Mouse (Mus musculus) forebrain, embryonic 13.5 days (tissue): ENCODE results near the gene Ifitm3. TPM values are rescaled to one million over a fixed set of nuclear protein-coding genes. Genes with fewer than 3 reads are reported as not detected.

Source experiments
- ATAC-seq: fragments of 200-750 bp; cut with Nextera tagmentation; 2 replicates; pipeline ENCODE4 v1.8.0; 2017
- H3K27ac ChIP-seq: fragments of 300-500 bp; sonication (generic); 2 replicates; pipeline ENCODE4 v1.5.1; 2015; ENCODE audit warnings: inconsistent platforms, mild to moderate bottlenecking, moderate library complexity
- H3K27me3 ChIP-seq: fragments of 300-500 bp; sonication (generic); 2 replicates; pipeline ENCODE4 v1.6.1; 2015; ENCODE audit warnings: mild to moderate bottlenecking, inconsistent platforms
- H3K36me3 ChIP-seq: fragments of 300-500 bp; sonication (generic); 2 replicates; pipeline ENCODE4 v1.6.1; 2015; ENCODE audit warnings: mild to moderate bottlenecking, inconsistent platforms; ENCODE audit not compliant: poor library complexity, severe bottlenecking
- H3K4me1 ChIP-seq: fragments of 300-500 bp; sonication (generic); 2 replicates; pipeline ENCODE4 v1.6.1; 2015; ENCODE audit warnings: inconsistent platforms
- H3K4me2 ChIP-seq: fragments of 300-500 bp; sonication (generic); 2 replicates; pipeline ENCODE4 v1.6.1; 2015; ENCODE audit warnings: inconsistent platforms, mild to moderate bottlenecking, moderate library complexity
- H3K4me3 ChIP-seq: fragments of 300-500 bp; sonication (generic); 2 replicates; pipeline ENCODE4 v1.5.1; 2015; ENCODE audit warnings: mild to moderate bottlenecking, inconsistent platforms
- H3K9ac ChIP-seq: fragments of 300-500 bp; sonication (generic); 2 replicates; pipeline ENCODE4 v1.6.1; 2015; ENCODE audit warnings: mild to moderate bottlenecking, inconsistent platforms
- H3K9me3 ChIP-seq: fragments of 300-500 bp; sonication (generic); replicated peaks from 2 replicates; pipeline ENCODE4 v1.6.1; 2016; ENCODE audit warnings: inconsistent platforms
- WGBS: fragments of 180-500 bp; shearing (Covaris S2); methylation state at CpG from one replicate; pipeline ENCODE4 v1.1.7; 2015; 5-methylcytosine and 5-hydroxymethylcytosine counted together
- polyA plus RNA-seq: library from polyadenylated mRNA; unstranded; fragments of >200 nt; fragmentation: Nextera tagmentation; extraction: Ambion mirVana; gene quantifications from 2 replicates; pipeline ENCODE4 v1.2.1, GENCODE M21; 2015

Ifitm3 gene
- polyA plus RNA-seq, 1 experiment from 2014 or later: 18.1 TPM

DNA sequence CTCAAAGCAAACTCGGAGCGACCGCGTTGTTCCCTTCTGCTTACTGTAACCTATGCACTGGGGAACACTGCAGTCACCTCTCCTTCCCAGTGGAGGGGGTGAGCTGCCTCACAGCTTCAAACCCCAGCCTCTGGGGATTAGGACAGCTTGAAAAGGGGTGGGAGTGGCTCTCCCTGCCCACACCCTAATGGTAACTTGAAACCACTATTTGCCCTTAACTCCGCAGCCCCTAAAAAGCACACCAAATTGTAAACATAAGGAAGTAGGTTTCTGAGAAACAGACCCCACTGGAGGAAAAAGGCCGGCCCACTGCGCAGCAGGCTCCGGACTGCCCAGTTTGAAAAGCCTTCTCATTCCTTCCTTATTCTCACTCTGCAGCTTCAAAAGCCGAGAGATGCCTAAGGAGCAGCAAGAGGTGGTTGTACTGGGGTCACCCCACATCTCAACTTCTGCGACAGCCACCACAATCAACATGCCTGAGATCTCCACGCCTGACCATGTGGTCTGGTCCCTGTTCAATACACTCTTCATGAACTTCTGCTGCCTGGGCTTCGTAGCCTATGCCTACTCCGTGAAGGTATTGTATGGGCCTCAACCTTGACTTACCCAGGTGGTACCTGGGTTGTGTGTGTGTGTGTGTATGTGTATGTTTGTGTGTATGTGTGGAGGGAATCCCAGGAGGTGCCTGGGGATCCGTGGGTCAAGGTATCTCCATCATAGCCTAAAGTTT lies 42.5 kb downstream of the Ifitm3 start:
- H3K36me3 ChIP-seq: no peaks in the 10 kb centered on the region
- H3K4me2 ChIP-seq: no peak overlapping the region
- no peak for ATAC-seq
- 7% methylated on average over 14 of the region's 14 CpGs for WGBS
- no peaks in the 10 kb centered on the region for H3K9me3 ChIP-seq
- peaks cover 8% of the 10 kb centered on the region; the same call in 1 of the 2 replicates for H3K4me1 ChIP-seq
- peaks cover 7% of the 10 kb centered on the region; the same call in 1 of the 2 replicates for H3K27me3 ChIP-seq
- H3K27ac ChIP-seq: no peak overlapping the region
- H3K9ac ChIP-seq: no peak overlapping the region
- H3K4me3 ChIP-seq: no peak overlapping the region

GRCm38 (mm10) chr7:140966921-140967320 lies 43.6 kb downstream of the Ifitm3 start, which contains the start of gene Ifitm1:
Gene Ifitm1 (plus strand): TSS chr7:140967221.
- H3K9ac ChIP-seq: no peak within 1 kb of the TSS
- 81% methylated on average over 4 of the region's 4 CpGs for WGBS
- no peak within 1 kb of the TSS for H3K4me2 ChIP-seq
- no peak within 1 kb of the TSS for H3K27ac ChIP-seq
- ATAC-seq: no peak
- peaks cover 7% of the 10 kb centered on the region; the same call in 1 of the 2 replicates for H3K27me3 ChIP-seq
- H3K4me1 ChIP-seq: peaks cover 11% of the 10 kb centered on the region; the same call in 1 of the 2 replicates
- no peaks in the 10 kb centered on the region for H3K9me3 ChIP-seq
- no peak within 1 kb of the TSS for H3K4me3 ChIP-seq
- H3K36me3 ChIP-seq: no peaks in the 10 kb centered on the region

GRCm38 (mm10) chr7:140962733-140963132 lies 47.8 kb downstream of the Ifitm3 start:
- Histone ChIP-seq H3K36me3 (no peaks in the 10 kb centered on the region), H3K4me1 (peaks cover 18% of the 10 kb centered on the region), H3K4me3 (no peak overlapping the region), H3K27ac (no peak overlapping the region), H3K9ac (no peak overlapping the region), H3K4me2 (no peak overlapping the region), H3K9me3 (no peaks in the 10 kb centered on the region), H3K27me3 (peaks cover 5% of the 10 kb centered on the region; the same call in 1 of the 2 replicates)
- 33% methylated on average over 2 of the region's 2 CpGs for WGBS
- ATAC-seq: no peak

- Histone ChIP-seq H3K4me3 (no peak overlapping the region), H3K27ac (no peak overlapping the region), H3K4me1 (peaks cover 17% of the 10 kb centered on the region), H3K9ac (no peak overlapping the region), H3K36me3 (no peaks in the 10 kb centered on the region), H3K9me3 (no peaks in the 10 kb centered on the region), H3K27me3 (peaks cover 5% of the 10 kb centered on the region; the same call in 1 of the 2 replicates), H3K4me2 (no peak overlapping the region)
- WGBS: 64% methylated on average over 2 of the region's 2 CpGs
- no peak for ATAC-seq
Observed at GRCm38 (mm10) chr7:140961416-140961815, 49.2 kb downstream of the Ifitm3 start.

DNA sequence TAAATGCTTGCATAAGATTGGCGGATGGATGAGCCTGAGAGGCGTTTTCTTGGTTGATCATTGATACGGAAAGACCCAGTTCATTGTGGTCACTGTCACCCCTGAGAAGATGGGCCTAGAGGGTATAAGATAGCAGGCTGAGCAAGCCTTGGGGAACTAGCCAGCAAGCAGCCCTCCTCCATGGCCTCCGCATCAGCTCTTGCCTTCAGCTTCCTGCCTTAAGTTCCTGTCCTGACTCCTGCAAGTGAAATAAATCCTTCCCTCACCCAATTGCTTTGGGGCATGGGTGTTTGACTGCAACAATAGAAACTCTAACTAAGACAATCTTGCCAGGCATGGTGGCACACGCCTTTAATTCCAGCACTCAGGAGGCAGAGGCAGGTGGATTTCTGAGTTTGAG lies 50.5 kb downstream of the Ifitm3 start:
- Histone ChIP-seq H3K36me3 (no peaks in the 10 kb centered on the region), H3K9me3 (no peaks in the 10 kb centered on the region), H3K4me3 (no peak overlapping the region), H3K4me2 (no peak overlapping the region), H3K27ac (no peak overlapping the region), H3K4me1 (peaks cover 24% of the 10 kb centered on the region), H3K9ac (no peak overlapping the region), H3K27me3 (peaks cover 5% of the 10 kb centered on the region; the same call in 1 of the 2 replicates)
- WGBS: 36% methylated on average over 5 of the region's 5 CpGs
- no peak for ATAC-seq

Other genes starting within 250 kb of the Ifitm3 start
- not detected in 2 replicates for gene Cyp2e1, start 247.0 kb downstream of the Ifitm3 start, polyA plus RNA-seq
- 0.28 TPM in 1 of 2 replicates, not detected in the other for gene Syce1, start 222.9 kb downstream of the Ifitm3 start, polyA plus RNA-seq
- 8.7 and 10.6 TPM in 2 replicates for gene Zfp941, start 188.6 kb downstream of the Ifitm3 start, polyA plus RNA-seq
- gene Urah, start 175.8 kb downstream of the Ifitm3 start, polyA plus RNA-seq: not detected in 2 replicates
- gene Scgb1c1, start 165.2 kb downstream of the Ifitm3 start, polyA plus RNA-seq: not detected in 2 replicates
- not detected in 2 replicates for gene Odf3, start 163.0 kb downstream of the Ifitm3 start, polyA plus RNA-seq
- not detected in 2 replicates for gene Gm45785, start 154.4 kb downstream of the Ifitm3 start, polyA plus RNA-seq
- gene Ric8a, start 153.8 kb downstream of the Ifitm3 start, polyA plus RNA-seq: 65.7 and 80.4 TPM in 2 replicates
- 34.6 and 38.7 TPM in 2 replicates for gene Bet1l, start 153.2 kb downstream of the Ifitm3 start, polyA plus RNA-seq
- 310 and 318 TPM in 2 replicates for gene Psmd13, start 128.8 kb downstream of the Ifitm3 start, polyA plus RNA-seq
- 29.4 and 31.0 TPM in 2 replicates for gene Sirt3, start 128.5 kb downstream of the Ifitm3 start, polyA plus RNA-seq
- gene Cox8b, start 110.3 kb downstream of the Ifitm3 start, polyA plus RNA-seq: not detected in 2 replicates
- gene Nlrp6, start 89.9 kb downstream of the Ifitm3 start, polyA plus RNA-seq: 0.22 and 0.28 TPM in 2 replicates
- gene Pgghg, start 69.4 kb downstream of the Ifitm3 start, polyA plus RNA-seq: 8.2 and 9.4 TPM in 2 replicates
- 0.45 and 0.64 TPM in 2 replicates for gene Ifitm5, start 60.5 kb downstream of the Ifitm3 start, polyA plus RNA-seq
- gene Gm45717, start 54.8 kb downstream of the Ifitm3 start, polyA plus RNA-seq: not detected in 2 replicates
- gene Ifitm2, start 54.8 kb downstream of the Ifitm3 start, polyA plus RNA-seq: 147 and 153 TPM in 2 replicates
- 2.7 and 4.8 TPM in 2 replicates for gene Ifitm1, start 43.5 kb downstream of the Ifitm3 start, polyA plus RNA-seq
- gene Ifitm6, start 7.2 kb upstream of the Ifitm3 start, polyA plus RNA-seq: not detected in 2 replicates
- not detected in 2 replicates for gene Gm17387, start 18.4 kb upstream of the Ifitm3 start, polyA plus RNA-seq
- 33.0 and 34.7 TPM in 2 replicates for gene B4galnt4, start 50.3 kb upstream of the Ifitm3 start, polyA plus RNA-seq
- 0.25 TPM in 1 of 2 replicates, not detected in the other for gene Pkp3, start 67.4 kb upstream of the Ifitm3 start, polyA plus RNA-seq
- gene Sigirr, start 89.8 kb upstream of the Ifitm3 start, polyA plus RNA-seq: 1.5 and 1.7 TPM in 2 replicates
- 0.13 TPM in 1 of 2 replicates, not detected in the other for gene Ano9, start 107.0 kb upstream of the Ifitm3 start, polyA plus RNA-seq
- 61.1 and 69.5 TPM in 2 replicates for gene Ptdss2, start 111.6 kb upstream of the Ifitm3 start, polyA plus RNA-seq
- 40.7 and 45.2 TPM in 2 replicates for gene Rnh1, start 162.1 kb upstream of the Ifitm3 start, polyA plus RNA-seq
- gene Hras, start 183.2 kb upstream of the Ifitm3 start, polyA plus RNA-seq: 67.2 and 73.9 TPM in 2 replicates
- 12.6 and 17.3 TPM in 2 replicates for gene Lrrc56, start 183.4 kb upstream of the Ifitm3 start, polyA plus RNA-seq
- 2.1 and 2.3 TPM in 2 replicates for gene Lmntd2, start 203.3 kb upstream of the Ifitm3 start, polyA plus RNA-seq
- gene Rassf7, start 205.1 kb upstream of the Ifitm3 start, polyA plus RNA-seq: 29.4 and 33.8 TPM in 2 replicates
- gene Phrf1, start 218.0 kb upstream of the Ifitm3 start, polyA plus RNA-seq: 82.4 and 91.3 TPM in 2 replicates